Mouse (Mus musculus) intestine, embryonic 14.5 days (tissue): ENCODE results near the gene Gm12185. TPM values are rescaled to one million over a fixed set of nuclear protein-coding genes. Genes with fewer than 3 reads are reported as not detected.
"Not testable (repeated sequence)": the region's sequence is repeated elsewhere in the genome, so short reads cannot be mapped to it uniquely, and the experiment has no call there.

Experiments used
- ATAC-seq: fragments of 200-750 bp; cut with Nextera tagmentation; replicated peaks from 2 replicates; pipeline ENCODE4 v1.8.0; 2017; ENCODE audit warnings: low read depth, moderate number of reproducible peaks, moderate TSS enrichment, moderate library complexity; ENCODE audit not compliant: low FRiP score, low TSS enrichment
- DNase-seq: peaks from one replicate; pipeline ENCODE4 v3.0.0-alpha.2; 2018; ENCODE audit warnings: low spot score
- H3K27ac ChIP-seq: fragments of 300-500 bp; sonication (generic); 2 replicates; pipeline ENCODE4 v1.5.1; 2014; ENCODE audit warnings: low read depth, mild to moderate bottlenecking, control low read depth
- H3K27me3 ChIP-seq: fragments of 300-500 bp; sonication (generic); replicated peaks from 2 replicates; pipeline ENCODE4 v1.6.1; 2014; ENCODE audit warnings: low read length, control low read depth; ENCODE audit not compliant: control insufficient read depth, insufficient read depth
- H3K36me3 ChIP-seq: fragments of 300-500 bp; sonication (generic); 2 replicates; pipeline ENCODE4 v1.6.1; 2014; ENCODE audit warnings: low read length, control low read depth; ENCODE audit not compliant: control insufficient read depth, insufficient read depth
- H3K4me1 ChIP-seq: fragments of 300-500 bp; sonication (generic); replicated peaks from 2 replicates; pipeline ENCODE4 v1.6.1; 2014; ENCODE audit warnings: low read length, control low read depth, mixed read lengths; ENCODE audit not compliant: control insufficient read depth, insufficient read depth
- H3K4me2 ChIP-seq: fragments of 300-500 bp; sonication (generic); 2 replicates; pipeline ENCODE4 v1.6.1; 2014; ENCODE audit warnings: low read length
- H3K4me3 ChIP-seq: fragments of 300-500 bp; sonication (generic); 2 replicates; pipeline ENCODE4 v1.5.1; 2014; ENCODE audit warnings: low read depth, low read length, control low read depth, mixed read lengths
- H3K9ac ChIP-seq: fragments of 300-500 bp; sonication (generic); 2 replicates; pipeline ENCODE4 v1.6.1; 2014; ENCODE audit warnings: mild to moderate bottlenecking, low read length
- H3K9me3 ChIP-seq: fragments of 300-500 bp; sonication (generic); 2 replicates; pipeline ENCODE4 v1.6.1; 2016; ENCODE audit warnings: low read length, control low read depth; ENCODE audit not compliant: control insufficient read depth
- WGBS: fragments of 180-500 bp; shearing (Covaris S2); extraction: QIAGEN DNeasy Blood & Tissue Kit; methylation state at CpG from one replicate; pipeline ENCODE4 v1.1.7; 2014; 5-methylcytosine and 5-hydroxymethylcytosine counted together
- polyA plus RNA-seq: library from polyadenylated mRNA; unstranded; fragments of >200 nt; fragmentation: Nextera tagmentation; extraction: Ambion mirVana; gene quantifications from 2 replicates; pipeline ENCODE4 v1.2.1, GENCODE M21; 2014

Gm12185 gene
- polyA plus RNA-seq, 1 experiment from 2014 or later: 0.07 TPM

DNA sequence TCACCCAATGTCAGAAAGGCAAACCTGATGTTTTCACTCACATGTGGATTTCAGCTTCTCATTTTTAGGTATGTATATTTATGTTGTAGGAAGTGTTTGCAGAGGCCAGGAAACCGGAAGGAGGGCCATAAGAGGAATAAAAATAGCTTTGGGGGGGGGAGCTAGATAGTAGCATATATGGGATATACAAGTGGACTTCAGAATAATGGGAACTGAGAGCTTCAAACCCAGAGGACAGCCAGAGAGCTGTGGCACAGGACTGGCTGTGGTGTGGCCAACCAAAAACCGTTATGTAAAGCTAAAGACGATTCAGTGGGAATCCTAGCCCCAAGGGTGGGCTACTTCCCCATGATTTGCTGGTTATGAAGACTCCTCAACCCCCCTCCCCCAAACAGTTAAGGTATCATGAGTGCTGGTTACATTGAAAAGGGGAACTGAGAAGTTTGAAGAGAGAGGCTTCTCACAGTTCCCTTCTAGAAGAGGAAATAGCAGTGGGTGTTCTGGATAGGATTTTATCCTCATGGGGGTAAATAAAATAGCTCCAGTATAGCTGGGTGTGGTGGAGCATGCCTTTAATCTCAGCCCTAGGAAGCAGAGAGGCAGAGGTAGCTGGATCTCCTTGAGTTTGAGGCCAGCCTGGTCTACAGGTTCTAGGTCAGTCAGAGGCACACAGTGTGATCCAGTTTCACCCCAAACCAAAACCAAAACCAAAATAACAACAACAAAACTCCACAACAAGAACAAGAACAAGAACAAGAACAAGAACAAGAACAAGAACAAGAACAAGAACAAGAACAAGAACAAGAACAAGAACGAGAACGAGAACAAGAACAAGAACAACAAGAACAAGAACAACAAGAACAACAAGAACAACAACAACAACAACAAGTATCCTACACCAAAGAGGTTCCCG lies 91.1 kb downstream of the Gm12185 start:
- 82% methylated on average over 6 of the region's 6 CpGs for WGBS
- H3K27ac ChIP-seq, H3K4me2 ChIP-seq, H3K9ac ChIP-seq, H3K36me3 ChIP-seq, H3K4me1 ChIP-seq, H3K4me3 ChIP-seq, H3K9me3 ChIP-seq, ATAC-seq, H3K27me3 ChIP-seq, DNase-seq: not testable (repeated sequence)

DNA sequence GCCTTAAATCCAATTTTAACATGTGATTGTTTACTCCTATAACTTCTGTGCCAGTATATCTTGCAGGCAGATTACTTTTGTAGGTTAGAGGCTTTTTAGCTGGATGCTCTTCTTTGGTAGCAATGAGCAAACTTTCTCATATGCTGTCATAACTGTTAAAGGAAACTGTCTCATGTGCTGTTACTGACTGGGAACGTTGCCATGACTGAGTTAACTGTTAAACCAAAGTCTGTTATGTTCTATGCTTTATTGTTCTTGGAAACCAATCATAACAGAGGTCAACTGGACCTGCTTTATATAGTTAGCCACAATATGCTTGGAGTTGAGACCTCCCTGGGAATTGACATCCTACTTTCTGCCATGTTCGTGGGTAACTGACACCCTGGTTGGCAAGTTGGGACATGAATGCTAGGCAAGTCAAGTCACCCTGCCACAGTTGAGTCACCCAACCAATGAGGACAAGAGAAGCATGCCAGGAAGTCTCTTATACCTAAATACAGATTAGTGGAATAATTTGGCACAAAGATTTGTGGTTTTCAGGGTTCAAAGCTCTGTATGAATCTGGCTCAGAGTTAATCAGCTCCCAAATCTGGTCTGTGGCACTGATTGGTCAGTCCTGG lies 93.1 kb downstream of the Gm12185 start:
- 72% methylated on average over 2 of the region's 2 CpGs for WGBS

DNA sequence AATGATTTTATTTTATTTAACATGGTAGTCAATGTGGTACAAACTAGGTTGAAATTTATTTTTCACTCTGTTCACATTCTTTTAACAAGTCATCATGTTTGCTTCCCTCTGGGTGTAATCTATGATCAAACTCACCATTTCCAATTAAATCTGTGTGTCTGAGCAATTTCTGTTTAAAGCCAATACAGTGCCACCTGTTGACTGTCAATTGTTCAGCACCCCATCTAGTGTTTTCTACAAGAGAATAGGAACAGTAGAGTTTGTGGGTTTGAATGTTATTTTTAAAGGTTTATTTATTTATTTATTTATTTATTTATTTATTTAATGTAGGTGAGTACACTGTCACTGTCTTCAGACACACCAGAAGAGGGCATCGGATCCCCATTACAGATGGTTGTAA lies 115.3 kb downstream of the Gm12185 start:
- 100% methylated on average over 1 of the region's 1 CpGs for WGBS
- H3K4me1 ChIP-seq: peaks cover 12% of the 10 kb centered on the region
- DNase-seq (no peak), ATAC-seq (no peak)
- no peak overlapping the region for H3K27ac ChIP-seq
- H3K4me3 ChIP-seq: no peak overlapping the region
- H3K36me3 ChIP-seq: no peaks in the 10 kb centered on the region
- no peak overlapping the region for H3K4me2 ChIP-seq
- H3K9ac ChIP-seq: no peak overlapping the region
- H3K27me3 ChIP-seq: no peaks in the 10 kb centered on the region
- H3K9me3 ChIP-seq: no peaks in the 10 kb centered on the region

More for the DNA sequence above, 93.1 kb downstream of the Gm12185 start:
- DNase-seq (no peak), ATAC-seq (no peak)
- Histone ChIP-seq H3K4me2 (no peak overlapping the region), H3K27me3 (no peaks in the 10 kb centered on the region), H3K9ac (no peak overlapping the region), H3K27ac (no peak overlapping the region), H3K9me3 (no peaks in the 10 kb centered on the region), H3K4me3 (no peak overlapping the region), H3K36me3 (no peaks in the 10 kb centered on the region), H3K4me1 (no peaks in the 10 kb centered on the region)

DNA sequence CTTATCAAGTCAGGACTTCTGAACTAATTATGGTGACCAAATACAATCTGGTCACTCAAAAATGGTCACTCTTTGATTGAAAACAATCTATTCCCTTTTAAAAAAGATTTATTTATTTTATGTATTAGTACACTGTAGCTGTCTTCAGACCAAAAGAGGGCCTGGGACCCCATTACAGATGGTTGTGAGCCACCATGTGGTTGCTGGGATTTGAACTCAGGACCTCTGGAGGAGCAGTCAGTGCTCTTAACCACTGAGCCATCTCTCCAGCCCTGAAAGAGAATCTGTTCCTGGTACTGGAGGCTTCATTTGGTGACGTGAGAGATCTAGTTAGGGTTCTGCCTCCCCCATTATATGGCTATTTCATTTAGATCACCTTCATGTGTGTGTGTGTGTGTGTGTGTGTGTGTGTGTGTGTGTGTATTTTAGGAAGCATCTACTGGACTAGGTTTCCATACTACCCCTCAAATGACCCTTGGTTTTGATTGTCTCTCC lies 116.6 kb downstream of the Gm12185 start:
- not testable (repeated sequence) for H3K4me3 ChIP-seq, H3K9ac ChIP-seq, H3K4me2 ChIP-seq, DNase-seq, H3K27me3 ChIP-seq, H3K9me3 ChIP-seq, H3K27ac ChIP-seq, ATAC-seq, H3K36me3 ChIP-seq
- H3K4me1 ChIP-seq: peaks cover 13% of the 10 kb centered on the region
- WGBS: 100% methylated on average over 1 of the region's 1 CpGs

DNA sequence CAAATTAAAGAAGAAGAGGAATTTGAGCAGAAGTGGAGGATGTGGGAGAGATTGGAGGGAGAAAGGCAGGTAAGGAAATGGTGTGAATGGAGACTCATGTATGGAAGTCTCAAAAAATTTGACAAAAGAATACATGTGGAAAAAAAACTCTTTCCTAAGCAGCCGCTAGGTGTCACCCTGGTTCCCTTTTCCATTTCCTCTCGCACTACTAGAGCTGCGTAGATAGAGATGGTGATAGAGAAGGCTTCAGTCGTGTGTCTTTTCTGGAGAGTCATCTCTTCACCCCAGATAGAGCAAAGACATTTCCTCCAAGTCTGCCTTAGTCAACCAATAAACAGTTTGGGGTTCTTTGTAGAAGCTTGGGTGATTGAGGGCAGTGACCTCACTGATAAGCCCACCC lies 117.6 kb downstream of the Gm12185 start:
- Histone ChIP-seq H3K9me3 (no peaks in the 10 kb centered on the region), H3K9ac (no peak overlapping the region), H3K27ac (no peak overlapping the region), H3K4me3 (no peak overlapping the region), H3K4me1 (peaks cover 22% of the 10 kb centered on the region), H3K27me3 (no peaks in the 10 kb centered on the region), H3K36me3 (no peaks in the 10 kb centered on the region), H3K4me2 (no peak overlapping the region)
- WGBS: 1% methylated on average over 4 of the region's 4 CpGs
- DNase-seq (peak; percentile 78), ATAC-seq (peak; percentile 36; the same call in 1 of the 2 replicates)

DNA sequence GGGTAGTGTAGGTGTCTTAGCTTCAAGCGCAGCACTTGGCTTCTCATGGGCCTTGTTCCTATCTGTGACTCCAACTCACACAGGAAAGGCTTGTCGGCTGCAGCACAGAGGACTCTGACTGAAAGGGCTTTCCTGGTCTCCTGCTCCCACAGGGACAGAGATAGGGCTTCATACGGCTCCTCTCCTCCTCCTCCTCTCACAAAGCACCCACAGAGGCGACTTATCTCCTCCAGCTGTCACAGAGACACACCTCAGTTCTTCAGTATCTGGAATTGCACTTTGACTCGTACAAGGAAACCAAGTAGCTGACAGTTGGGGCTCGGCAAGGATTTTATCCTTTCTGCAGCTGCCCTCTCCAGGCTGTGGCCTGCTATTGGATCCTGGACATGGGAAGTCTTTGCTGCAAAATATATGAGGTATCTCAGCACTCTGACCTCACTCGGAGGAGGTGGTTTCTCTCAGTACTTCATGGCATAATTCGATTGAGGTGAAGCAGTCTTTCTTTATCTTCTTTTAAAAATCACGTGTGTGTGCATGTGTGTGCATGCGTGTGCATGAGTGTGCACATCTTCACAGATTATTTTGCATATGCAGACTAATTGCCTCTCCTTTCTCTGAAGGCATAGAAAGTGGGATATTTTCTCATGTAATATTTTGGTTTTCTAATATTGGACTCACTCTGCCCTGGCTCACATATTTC lies 118.3 kb downstream of the Gm12185 start:
- Histone ChIP-seq H3K27ac (peak overlapping the region; percentile 82), H3K9me3 (no peaks in the 10 kb centered on the region), H3K4me1 (peaks cover 29% of the 10 kb centered on the region), H3K36me3 (no peaks in the 10 kb centered on the region), H3K4me2 (peak overlapping the region; percentile 16; the same call in 1 of the 2 replicates), H3K9ac (no peak overlapping the region), H3K4me3 (no peak overlapping the region), H3K27me3 (no peaks in the 10 kb centered on the region)
- no peak for DNase-seq
- peak; percentile 25; the same call in 1 of the 2 replicates for ATAC-seq
- WGBS: 53% methylated on average over 10 of the region's 10 CpGs

DNA sequence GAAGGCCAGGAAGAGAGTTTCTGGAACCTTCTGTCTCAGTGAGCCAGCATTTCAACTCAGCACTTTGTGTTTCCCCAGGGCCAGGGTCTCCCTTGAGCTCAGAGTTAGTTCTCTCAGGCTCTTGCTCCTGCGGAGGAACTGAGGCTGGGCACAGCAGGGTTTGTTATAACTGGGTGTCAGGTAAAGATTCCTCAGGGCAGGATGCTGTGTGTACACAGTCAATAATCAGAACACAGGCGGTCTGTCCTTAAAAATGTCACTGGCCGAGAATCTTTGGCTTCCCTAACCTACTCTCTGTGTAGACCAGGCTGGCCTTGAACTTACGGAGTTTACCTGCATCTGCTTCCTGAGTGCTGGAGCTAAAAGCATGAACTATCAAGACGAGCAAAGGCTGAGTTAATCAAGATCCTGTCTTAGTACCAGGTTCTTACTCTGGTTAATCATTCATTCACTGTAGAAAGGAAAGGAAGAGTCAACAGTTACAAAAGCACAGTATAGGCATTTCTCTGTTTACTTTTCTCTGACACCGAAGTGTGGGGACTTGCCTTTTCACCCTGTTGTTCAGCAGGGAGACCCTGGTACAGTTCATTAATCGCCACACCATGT lies 119.2 kb downstream of the Gm12185 start:
- Histone ChIP-seq H3K27me3 (no peaks in the 10 kb centered on the region), H3K9me3 (no peaks in the 10 kb centered on the region), H3K27ac (peak overlapping the region; percentile 82), H3K36me3 (no peaks in the 10 kb centered on the region), H3K4me3 (no peak overlapping the region), H3K9ac (no peak overlapping the region), H3K4me2 (peak overlapping the region; percentile 73), H3K4me1 (peaks cover 31% of the 10 kb centered on the region)
- peak; percentile 26 for ATAC-seq
- 70% methylated on average over 7 of the region's 7 CpGs for WGBS
- no peak for DNase-seq
